Mouse (Mus musculus) lung, postnatal 0 days (tissue): ENCODE results near the gene Kif3c.

Experiments used
- CTCF ChIP-seq: IDR thresholded peaks from 2 replicates; pipeline ENCODE4 v1.5.1; 2016; ENCODE audit warnings: antibody characterized with exemption, mild to moderate bottlenecking
- EP300 ChIP-seq: IDR thresholded peaks from 2 replicates; pipeline ENCODE4 v1.6.1; 2016; ENCODE audit warnings: antibody characterized with exemption, mild to moderate bottlenecking, control low read depth

DNA sequence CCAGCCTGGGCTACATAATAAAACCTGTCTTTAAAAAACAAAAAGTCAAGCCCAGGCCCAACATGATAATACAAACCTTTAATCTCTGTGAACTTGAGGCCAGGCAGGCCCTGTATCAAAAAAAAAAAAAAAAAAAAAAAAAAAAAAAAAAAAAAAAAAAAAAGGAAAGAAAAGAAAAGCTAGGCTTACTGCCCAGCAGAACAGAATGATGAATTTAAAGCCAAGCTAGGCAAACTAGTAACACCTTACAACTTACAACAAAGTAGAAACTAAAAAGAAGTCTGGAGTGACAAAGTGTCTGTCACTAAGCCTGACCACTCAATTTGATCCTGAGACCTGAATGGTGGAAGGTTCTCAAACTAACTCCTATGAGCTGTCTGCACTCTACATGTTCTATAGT is 17.2 kb upstream of the Kif3c start:
- TF ChIP-seq CTCF (no peak), EP300 (no peak)
